Mouse (Mus musculus) limb, embryonic 14.5 days (tissue): ENCODE measurements around the gene Cnn2. TPM values are rescaled to one million over a fixed set of nuclear protein-coding genes. Genes with fewer than 3 reads are reported as not detected.
A peak's percentile ranks its signal among the peaks of the same experiment; 100 is the strongest.

ENCODE experiments used
- ATAC-seq: fragments of 200-750 bp; cut with Nextera tagmentation; 2 replicates; pipeline ENCODE4 v1.8.0; 2017; ENCODE audit warnings: low read depth, moderate number of reproducible peaks, moderate TSS enrichment; ENCODE audit not compliant: low FRiP score
- DNase-seq: peaks from one replicate; pipeline ENCODE4 v3.0.0-alpha.2; 2015; ENCODE audit warnings: low spot score
- H3K27ac ChIP-seq: fragments of 300-500 bp; sonication (generic); replicated peaks from 2 replicates; pipeline ENCODE4 v1.5.1; 2014; ENCODE audit warnings: low read depth, mild to moderate bottlenecking, low read length, moderate library complexity, mixed read lengths
- H3K27me3 ChIP-seq: fragments of 300-500 bp; sonication (generic); 2 replicates; pipeline ENCODE4 v1.6.1; 2014; ENCODE audit warnings: low read length, mixed read lengths; ENCODE audit not compliant: control insufficient read depth, insufficient read depth
- H3K36me3 ChIP-seq: fragments of 300-500 bp; sonication (generic); 2 replicates; pipeline ENCODE4 v1.6.1; 2014; ENCODE audit warnings: mild to moderate bottlenecking, low read length, moderate library complexity, mixed read lengths; ENCODE audit not compliant: control insufficient read depth, insufficient read depth
- H3K4me1 ChIP-seq: fragments of 300-500 bp; sonication (generic); 2 replicates; pipeline ENCODE4 v1.6.1; 2014; ENCODE audit warnings: antibody characterized with exemption, low read length, mixed read lengths; ENCODE audit not compliant: control insufficient read depth, insufficient read depth
- H3K4me2 ChIP-seq: fragments of 300-500 bp; sonication (generic); replicated peaks from 2 replicates; pipeline ENCODE4 v1.6.1; 2014; ENCODE audit warnings: low read depth, mild to moderate bottlenecking, low read length, moderate library complexity; ENCODE audit not compliant: severe bottlenecking
- H3K4me3 ChIP-seq: fragments of 300-500 bp; sonication (generic); replicated peaks from 2 replicates; pipeline ENCODE4 v1.5.1; 2014; ENCODE audit warnings: low read length
- H3K9ac ChIP-seq: fragments of 300-500 bp; sonication (generic); 2 replicates; pipeline ENCODE4 v1.6.1; 2014; ENCODE audit warnings: mild to moderate bottlenecking, low read depth, low read length, moderate library complexity; ENCODE audit not compliant: severe bottlenecking
- H3K9me3 ChIP-seq: fragments of 300-500 bp; sonication (generic); 2 replicates; pipeline ENCODE4 v1.6.1; 2016; ENCODE audit warnings: low read length; ENCODE audit not compliant: control insufficient read depth
- POLR2A ChIP-seq: fragments of 200-500 bp; IDR thresholded peaks from 2 replicates; pipeline ENCODE4 v1.8.0; 2012; ENCODE audit warnings: inconsistent platforms, mild to moderate bottlenecking, moderate library complexity, borderline replicate concordance; ENCODE audit not compliant: insufficient read depth, insufficient read length; ENCODE audit errors: extremely low read depth
- WGBS: fragments of 180-500 bp; shearing (Covaris S2); extraction: QIAGEN DNeasy Blood & Tissue Kit; methylation state at CpG from one replicate; pipeline ENCODE4 v1.1.7; 2014; 5-methylcytosine and 5-hydroxymethylcytosine counted together
- polyA plus RNA-seq, 2 experiments: library from polyadenylated mRNA; depleted of rRNA in 1 of 2; stranded (reverse) in 1 of 2; unstranded in 1 of 2; fragments of >200 nt; fragmentation: Nextera tagmentation in 1 of 2; extraction: Ambion mirVana in 1 of 2; gene quantifications; 2 replicates each; pipeline versions ENCODE4 v1.2.1 to v1.2.3; 2012 to 2014

The Cnn2 gene
- polyA plus RNA-seq (2012; rRNA removed) (133 and 173 TPM in 2 replicates), polyA plus RNA-seq (2014; fragmentation: Nextera tagmentation; extraction: Ambion mirVana) (273 and 290 TPM in 2 replicates)

DNA sequence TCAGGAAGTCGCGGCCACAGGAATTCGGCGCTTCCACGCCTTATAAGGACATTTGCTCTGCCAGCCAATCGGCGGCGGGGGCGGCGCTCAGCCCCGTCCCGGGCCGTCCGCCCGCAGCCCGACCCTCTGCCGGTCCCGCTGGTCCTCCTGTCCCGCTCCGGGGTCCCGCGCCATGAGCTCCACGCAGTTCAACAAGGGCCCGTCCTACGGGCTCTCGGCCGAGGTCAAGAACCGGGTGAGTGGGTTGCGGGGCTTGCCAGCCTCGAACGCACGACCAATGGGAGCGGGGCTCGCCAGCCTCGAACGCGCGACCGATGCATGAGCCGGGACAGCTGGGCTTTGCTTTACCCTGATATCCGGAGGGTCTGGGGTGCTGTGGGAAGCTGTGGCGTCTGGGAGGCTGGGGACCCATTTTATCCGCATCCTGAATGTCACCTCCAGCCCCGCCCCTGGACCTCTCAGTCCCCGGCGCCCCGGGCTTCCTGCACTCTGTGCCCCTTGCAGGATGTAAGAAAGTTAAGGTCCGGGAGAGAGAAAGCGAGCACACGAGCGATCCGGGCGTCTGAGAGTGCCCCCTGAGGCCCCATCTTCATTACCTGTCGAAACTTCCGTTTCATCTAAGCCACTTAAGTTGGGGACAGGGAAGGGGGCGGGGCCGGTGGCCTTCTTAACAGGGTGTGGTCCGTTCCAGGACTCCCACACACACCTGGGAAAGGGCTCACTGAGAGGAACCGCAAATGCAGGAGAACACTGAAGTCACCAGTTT lies at the start of gene Cnn2:
Gene Cnn2, plus strand, starts transcription at position 79 of the 766 bp plus-strand sequence.
- Histone ChIP-seq H3K27ac (peak within 1 kb of the TSS; percentile 67), H3K27me3 (no peaks in the 10 kb centered on the region), H3K9me3 (no peaks in the 10 kb centered on the region), H3K9ac (peak within 1 kb of the TSS; percentile 80), H3K36me3 (peaks cover 30% of the 10 kb centered on the region), H3K4me2 (peak within 1 kb of the TSS; percentile 72), H3K4me3 (peak within 1 kb of the TSS; percentile 73), H3K4me1 (peaks cover 32% of the 10 kb centered on the region)
- WGBS = under 1% methylated on average over 55 of the region's 59 CpGs
- DNase-seq (peak; percentile 84), ATAC-seq (no peak)
- no peak for TF ChIP-seq POLR2A

GRCm38 (mm10) chr10:79940749-79941148 lies 47.6 kb upstream of the Cnn2 start:
- Histone ChIP-seq H3K27me3 (no peaks in the 10 kb centered on the region), H3K4me2 (no peak overlapping the region), H3K4me3 (no peak overlapping the region), H3K9me3 (no peaks in the 10 kb centered on the region), H3K36me3 (peaks cover 29% of the 10 kb centered on the region), H3K4me1 (peaks cover 29% of the 10 kb centered on the region), H3K9ac (no peak overlapping the region), H3K27ac (no peak overlapping the region)
- ATAC-seq = no peak
- no peak for TF ChIP-seq POLR2A
- WGBS = 59% methylated on average over 7 of the region's 7 CpGs
- DNase-seq = no peak

GRCm38 (mm10) chr10:79942988-79943387 lies 45.4 kb upstream of the Cnn2 start:
- Histone ChIP-seq H3K4me2 (no peak overlapping the region), H3K36me3 (peaks cover 31% of the 10 kb centered on the region), H3K4me1 (peaks cover 19% of the 10 kb centered on the region), H3K4me3 (no peak overlapping the region), H3K27me3 (no peaks in the 10 kb centered on the region), H3K27ac (no peak overlapping the region), H3K9ac (no peak overlapping the region), H3K9me3 (no peaks in the 10 kb centered on the region)
- ATAC-seq (no peak), DNase-seq (no peak)
- TF ChIP-seq POLR2A = no peak
- 100% methylated on average over 1 of the region's 1 CpGs for WGBS

GRCm38 (mm10) chr10:79943471-79943901 lies 44.9 kb upstream of the Cnn2 start:
- H3K27me3 ChIP-seq = no peaks in the 10 kb centered on the region
- peak overlapping the region; percentile 26; the same call in 1 of the 2 replicates for H3K27ac ChIP-seq
- 46% methylated on average over 9 of the region's 9 CpGs for WGBS
- TF ChIP-seq POLR2A = no peak
- no peak overlapping the region; the same call in 1 of the 2 replicates for H3K9ac ChIP-seq
- no peak for DNase-seq
- ATAC-seq = no peak
- peaks cover 19% of the 10 kb centered on the region for H3K4me1 ChIP-seq
- H3K4me2 ChIP-seq = no peak overlapping the region
- H3K36me3 ChIP-seq = peaks cover 31% of the 10 kb centered on the region
- H3K4me3 ChIP-seq = no peak overlapping the region
- H3K9me3 ChIP-seq = no peaks in the 10 kb centered on the region

GRCm38 (mm10) chr10:79945507-79946234 lies 42.7 kb upstream of the Cnn2 start:
- 22% methylated on average over 16 of the region's 16 CpGs for WGBS
- no peaks in the 10 kb centered on the region for H3K9me3 ChIP-seq
- peaks cover 19% of the 10 kb centered on the region for H3K4me1 ChIP-seq
- H3K27ac ChIP-seq = no peak overlapping the region
- H3K4me2 ChIP-seq = no peak overlapping the region
- no peak for TF ChIP-seq POLR2A
- H3K4me3 ChIP-seq = no peak overlapping the region
- DNase-seq = no peak
- peaks cover 48% of the 10 kb centered on the region for H3K36me3 ChIP-seq
- ATAC-seq = peak; percentile 62
- H3K9ac ChIP-seq = no peak overlapping the region
- no peaks in the 10 kb centered on the region for H3K27me3 ChIP-seq
